Mouse (Mus musculus) bone marrow macrophage, adult 2 months (primary cell): Measurements from ENCODE around the gene Tmem205.

Source experiments
- CTCF ChIP-seq: IDR thresholded peaks from 2 replicates; pipeline ENCODE4 v1.5.1; 2012; ENCODE audit warnings: low read depth, mild to moderate bottlenecking, low read length, moderate library complexity
- POLR2A ChIP-seq: IDR thresholded peaks from 2 replicates; pipeline ENCODE4 v1.6.1; 2012; ENCODE audit warnings: mild to moderate bottlenecking, low read depth, low read length, borderline replicate concordance

DNA sequence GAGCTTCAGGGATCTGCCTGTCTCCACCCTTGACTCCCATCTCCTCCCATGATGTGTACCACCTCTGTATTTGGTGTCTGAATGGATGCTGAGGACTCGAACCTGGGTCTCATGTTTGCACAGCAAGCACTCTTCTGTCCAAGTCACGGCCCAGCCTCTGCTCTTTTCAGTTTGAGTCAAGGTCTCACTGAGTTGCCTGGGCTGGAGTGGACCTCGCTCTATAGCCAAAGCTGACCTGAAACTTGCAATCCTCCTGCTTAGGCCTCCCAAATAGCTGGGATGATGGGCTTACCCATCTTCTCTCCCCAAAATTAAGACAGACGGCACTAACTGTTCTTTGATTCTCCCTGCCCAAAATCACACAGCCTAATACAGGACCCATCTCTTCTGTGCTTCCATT lies 4.3 kb downstream of the Tmem205 start:
- TF ChIP-seq CTCF: no peak
- no peak for TF ChIP-seq POLR2A
